Mouse (Mus musculus) adrenal gland, postnatal 10 days (tissue): ENCODE measurements at regions not wholly inside any gene's neighbourhood (a gene's known extent, or its start where the extent isn't known, plus 50 kb on each side); places are given as distances from the start of the nearest gene placed in this dataset.
A peak's percentile ranks its signal among the peaks of the same experiment; 100 is the strongest.

Source experiments
- DNase-seq: peaks from one replicate; pipeline ENCODE4 v3.0.0; 2021; ENCODE audit warnings: mixed read lengths

DNA sequence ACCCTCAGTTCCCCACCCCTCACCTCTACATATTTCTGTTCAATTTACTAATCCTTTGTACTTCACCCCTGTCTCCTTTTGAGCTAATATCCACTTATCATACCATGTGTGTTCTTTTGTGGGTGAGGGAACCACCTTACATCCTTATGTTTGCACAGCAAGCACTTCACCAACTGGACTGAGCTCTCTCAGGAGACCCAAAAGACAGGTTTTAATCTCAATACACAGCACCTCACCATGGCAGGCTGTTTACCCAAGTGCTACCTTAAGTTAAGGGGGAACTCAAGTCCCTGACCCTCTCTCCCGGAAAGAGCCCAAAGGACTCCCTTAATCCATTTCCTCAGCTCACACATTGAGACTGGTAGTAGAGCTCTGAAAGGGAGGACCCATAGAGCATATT, 62.3 kb upstream of the Agr3 start:
- no peak for DNase-seq

GRCm38 (mm10) chr12:35853159-35853558, 72.3 kb upstream of the Agr3 start:
- no peak for DNase-seq

- DNase-seq = no peak
Observed at GRCm38 (mm10) chr12:35846905-35847610, 78.4 kb upstream of the Agr3 start.

DNA sequence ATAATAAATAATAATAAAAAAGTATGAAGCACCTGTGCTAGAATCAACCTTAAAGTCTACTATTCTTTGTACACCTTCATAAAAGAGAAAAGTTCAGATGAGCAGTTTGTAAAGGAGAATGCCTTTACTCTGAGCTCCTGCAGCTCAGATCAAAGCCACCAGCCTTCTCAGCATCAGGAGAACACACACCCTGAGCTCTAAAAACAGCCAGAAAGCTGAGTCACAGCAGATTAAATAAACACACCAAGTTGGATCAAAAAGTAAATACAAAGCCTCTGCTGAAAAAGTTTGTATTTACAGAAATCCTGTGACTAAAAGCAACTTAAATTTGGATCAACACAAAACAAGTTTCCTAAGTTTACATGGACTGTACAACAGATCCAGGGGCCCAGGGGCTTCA, 88.5 kb upstream of the Agr3 start:
- DNase-seq = no peak

GRCm38 (mm10) chr12:35833285-35833684, 92.1 kb upstream of the Agr3 start:
- DNase-seq = no peak

DNA sequence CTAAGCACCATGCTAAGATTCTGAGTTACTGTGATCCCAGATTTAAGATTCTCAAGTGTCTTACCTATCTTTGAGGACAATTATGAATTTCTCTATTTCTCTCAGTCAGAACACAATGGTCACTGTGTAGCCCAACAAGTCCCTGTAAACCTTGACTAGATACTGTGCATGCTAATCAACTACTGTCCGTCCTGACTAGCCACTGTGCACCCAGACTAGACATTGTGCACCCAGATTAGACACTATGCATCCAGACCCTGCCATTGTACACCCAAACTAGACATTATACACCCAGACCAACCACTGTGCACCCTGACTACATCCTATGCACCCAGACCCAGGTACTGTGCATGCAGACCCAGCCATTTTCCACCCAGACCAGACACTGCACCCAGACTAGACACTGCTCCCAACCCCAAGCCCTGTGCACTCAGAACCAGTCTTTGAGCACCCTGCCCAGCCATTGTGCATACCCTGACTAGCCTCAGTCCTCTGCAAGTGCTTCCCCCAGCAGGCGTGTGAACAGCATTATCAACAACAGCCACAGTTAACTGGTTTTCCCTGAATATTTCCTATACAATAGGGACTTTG, 93.4 kb upstream of the Agr3 start:
- DNase-seq = no peak

DNA sequence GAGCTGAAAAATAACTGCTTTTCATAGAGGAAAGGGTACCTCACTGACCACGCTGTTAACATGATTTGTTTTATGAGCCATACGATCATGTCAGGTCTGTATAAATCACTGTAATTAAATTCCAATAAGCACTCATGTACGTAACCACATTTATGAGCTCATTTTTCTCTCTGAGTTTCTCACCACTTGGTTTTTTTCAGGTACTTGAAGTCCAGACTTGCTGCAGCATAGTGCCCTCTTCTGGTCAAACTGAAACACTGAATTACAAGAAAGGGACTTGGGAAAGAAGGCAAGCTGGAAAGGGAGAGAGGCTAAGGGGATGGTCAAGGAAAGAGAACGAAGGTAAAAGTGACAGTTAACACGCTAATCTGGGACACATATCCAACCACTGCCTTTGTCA, 94.2 kb upstream of the Agr3 start:
- peak; percentile 28 for DNase-seq

DNA sequence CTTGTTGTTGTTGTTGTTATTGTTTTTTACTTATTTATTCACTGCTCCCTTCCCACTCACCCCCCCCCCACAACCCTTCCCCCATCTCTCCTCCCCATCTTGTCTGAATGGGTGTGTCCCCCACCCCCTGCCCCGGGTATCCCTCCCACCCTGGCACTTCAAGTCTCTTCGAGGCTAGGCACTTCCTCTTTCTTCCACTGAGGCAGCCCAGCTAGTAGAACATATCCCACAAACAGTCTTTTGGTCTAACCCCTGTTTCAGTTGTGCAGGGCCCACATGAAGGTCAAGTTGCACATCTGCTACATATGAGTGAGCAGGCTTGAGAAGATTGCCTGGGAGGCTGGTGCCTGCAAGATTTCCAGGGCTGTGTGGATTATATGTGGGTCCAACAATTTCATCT, 97.6 kb upstream of the Agr3 start:
- DNase-seq = no peak

DNA sequence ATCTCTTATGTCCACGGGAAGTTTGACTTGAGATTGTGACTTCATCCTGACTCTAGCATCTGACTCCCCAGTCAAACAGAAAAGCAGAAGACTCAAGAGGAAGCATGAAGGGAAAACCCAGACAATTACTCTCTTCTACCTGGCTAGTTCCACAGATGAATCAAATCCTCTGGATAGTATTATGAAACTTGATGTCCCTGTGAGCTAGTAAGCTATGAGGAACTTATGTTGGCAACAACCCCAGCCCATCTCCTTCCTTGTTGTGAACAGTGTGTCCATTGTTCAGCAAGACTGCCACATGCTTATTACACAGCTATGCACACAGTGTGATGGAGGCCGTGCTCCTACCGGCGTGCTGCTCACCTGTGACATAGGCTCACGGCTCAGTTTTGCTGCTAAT, 98.4 kb upstream of the Agr3 start:
- no peak for DNase-seq

DNA sequence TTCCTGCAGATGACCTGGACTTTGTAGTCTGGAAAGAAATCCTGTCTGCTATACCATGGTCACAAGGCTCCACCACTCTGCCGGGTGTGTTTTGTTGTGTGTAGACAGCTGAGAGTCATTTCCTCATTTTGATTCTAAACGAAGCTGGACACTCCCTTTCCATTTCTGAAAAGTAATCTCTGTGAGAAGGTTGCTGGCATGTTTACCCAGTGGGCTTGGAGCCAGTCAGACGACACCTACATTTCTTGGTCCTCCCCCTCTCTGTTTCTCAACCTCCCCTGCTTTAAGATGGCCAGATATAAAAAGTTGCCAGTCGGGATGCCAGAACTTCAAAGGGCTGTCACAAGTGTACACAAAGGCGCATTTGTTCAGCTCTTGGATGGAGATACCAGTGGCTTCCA, 100.8 kb upstream of the Agr3 start:
- DNase-seq = peak; percentile 12

GRCm38 (mm10) chr12:35799261-35799660, 126.2 kb upstream of the Agr3 start:
- peak; percentile 1 for DNase-seq

GRCm38 (mm10) chr12:35775396-35775795, 150.0 kb upstream of the Agr3 start:
- DNase-seq = no peak

DNA sequence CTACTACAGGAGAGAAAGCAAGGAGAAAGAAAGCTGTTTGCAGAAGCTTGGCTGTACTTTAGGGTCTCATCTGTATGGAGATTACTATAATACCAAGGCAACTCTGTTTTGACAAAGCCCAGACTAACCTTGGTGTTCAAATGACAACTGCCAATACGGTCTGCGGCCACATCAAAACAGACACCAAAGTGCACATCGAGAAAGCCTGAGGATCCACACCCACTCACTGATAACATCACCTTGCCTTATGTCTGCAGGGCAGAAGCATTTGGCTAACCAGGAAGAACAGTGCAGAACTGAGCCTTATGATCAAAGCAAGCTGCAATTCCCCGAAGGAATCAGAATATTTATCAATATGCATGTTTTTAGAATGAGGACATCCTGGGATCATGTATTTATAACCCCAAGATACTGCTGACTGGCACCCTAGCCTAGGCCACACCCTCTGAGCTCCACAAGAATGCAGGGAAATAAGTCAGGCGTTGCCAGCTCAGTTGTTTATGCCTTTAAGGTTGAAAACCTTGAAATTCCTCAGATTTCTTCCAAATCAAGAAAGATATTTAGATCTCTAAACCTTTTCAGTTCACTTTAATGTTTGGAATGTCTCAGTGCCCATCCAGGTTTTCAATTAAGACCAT, 154.9 kb upstream of the Agr3 start:
- no peak for DNase-seq

DNA sequence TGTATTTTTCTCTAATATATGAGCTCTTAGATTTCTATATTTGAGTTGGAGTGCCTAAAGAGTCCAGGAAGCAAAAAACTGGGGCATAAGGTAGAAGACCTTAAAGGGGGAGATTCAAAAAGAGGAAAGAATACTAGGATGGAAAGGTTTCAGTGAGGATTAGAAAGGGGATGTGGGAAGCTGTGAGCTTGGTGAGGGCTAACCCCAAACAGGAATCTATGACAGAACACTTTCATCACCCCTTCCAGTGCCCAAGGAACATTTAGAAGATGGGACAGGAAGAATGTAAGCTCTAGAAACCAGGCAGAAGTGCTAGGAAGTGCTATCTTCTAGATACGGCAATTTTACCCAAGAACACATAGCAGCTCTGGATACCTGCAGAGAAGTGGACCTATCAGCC, 166.5 kb upstream of the Agr3 start:
- no peak for DNase-seq

- DNase-seq = no peak
Observed at GRCm38 (mm10) chr12:35755159-35755558, 170.3 kb upstream of the Agr3 start.

DNA sequence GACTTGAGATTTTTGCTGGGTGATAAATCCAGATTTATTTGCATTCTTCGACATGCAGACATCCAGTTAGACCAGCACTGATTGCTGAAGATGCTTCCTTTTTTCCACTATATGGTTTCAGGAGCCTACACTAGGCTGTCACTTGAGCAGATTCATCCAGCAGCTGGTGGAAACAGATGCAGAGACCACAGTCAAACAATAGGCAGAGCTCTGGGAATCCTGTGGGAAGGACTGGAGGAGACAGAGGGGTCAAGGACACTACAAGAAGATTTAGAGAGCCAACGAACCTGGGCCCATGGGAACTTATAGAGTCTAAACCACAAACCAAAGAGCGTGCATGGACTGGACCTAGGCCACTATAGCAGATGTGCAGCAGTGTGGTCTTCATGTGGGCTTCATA, 177.4 kb upstream of the Agr3 start:
- DNase-seq = no peak

GRCm38 (mm10) chr12:35746691-35747299, 178.6 kb upstream of the Agr3 start:
- DNase-seq = no peak

DNA sequence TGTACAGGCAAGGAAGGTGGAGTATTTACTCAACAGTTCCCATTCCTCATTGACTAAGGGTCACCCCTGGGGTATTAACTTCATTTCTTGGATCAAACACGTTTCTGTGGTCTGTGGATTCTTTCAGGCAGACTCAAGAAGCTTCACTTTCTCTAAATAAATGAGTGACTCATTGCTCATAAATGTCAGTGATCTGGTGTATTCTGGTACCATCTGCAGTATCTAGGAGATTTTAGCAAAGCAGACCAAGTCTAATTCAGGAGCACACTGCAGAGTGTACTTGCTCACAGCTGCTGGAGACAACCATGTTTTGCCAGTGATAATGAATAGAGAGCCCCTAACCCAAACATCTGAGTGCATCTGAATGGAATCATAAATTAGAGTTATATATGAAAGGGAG, 182.7 kb upstream of the Agr3 start:
- DNase-seq = no peak

DNA sequence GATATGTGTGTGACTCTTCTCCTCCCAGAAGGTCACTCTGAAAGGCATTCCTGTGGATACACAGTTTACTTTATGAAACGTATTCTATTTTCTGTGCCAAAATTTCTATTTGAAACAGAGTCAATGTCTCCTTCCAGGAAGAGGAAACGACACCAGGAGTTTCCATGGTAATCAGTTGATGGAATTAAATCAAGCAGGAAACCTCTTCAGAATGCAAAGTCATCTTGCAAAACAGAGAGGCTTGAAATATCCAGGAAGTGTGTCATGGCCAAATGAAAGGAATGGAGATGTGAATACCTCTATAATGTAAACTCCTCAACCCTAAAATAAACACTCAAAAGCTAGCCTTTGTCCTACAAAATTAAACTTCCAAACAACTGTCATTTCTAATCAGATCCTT, 189.0 kb upstream of the Agr3 start:
- no peak for DNase-seq

GRCm38 (mm10) chr12:35735002-35735401, 190.4 kb upstream of the Agr3 start:
- no peak for DNase-seq

DNA sequence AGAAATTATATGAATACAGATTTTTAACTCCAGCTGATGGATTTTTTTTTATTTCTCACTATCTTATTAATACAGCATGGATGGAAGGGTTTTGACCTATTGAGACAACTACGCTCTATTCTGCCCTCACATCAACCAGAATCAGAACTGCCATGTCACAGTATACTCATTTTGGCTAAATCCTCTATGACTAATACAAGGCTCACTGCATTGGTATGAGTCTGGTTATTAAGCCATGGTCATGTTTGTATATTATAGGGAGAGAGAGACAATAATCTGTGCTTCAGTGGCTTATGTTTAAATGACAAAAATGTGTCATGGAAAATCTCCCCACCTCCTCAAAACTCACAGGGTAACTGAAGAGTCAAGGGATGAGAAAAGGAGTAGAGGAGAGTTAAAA, 191.0 kb upstream of the Agr3 start:
- DNase-seq = no peak

- no peak for DNase-seq
Observed at GRCm38 (mm10) chr12:35733580-35733979, 191.8 kb upstream of the Agr3 start.

- DNase-seq = no peak
Observed at GRCm38 (mm10) chr12:35725910-35726309, 191.1 kb upstream of the Ahr start.

DNA sequence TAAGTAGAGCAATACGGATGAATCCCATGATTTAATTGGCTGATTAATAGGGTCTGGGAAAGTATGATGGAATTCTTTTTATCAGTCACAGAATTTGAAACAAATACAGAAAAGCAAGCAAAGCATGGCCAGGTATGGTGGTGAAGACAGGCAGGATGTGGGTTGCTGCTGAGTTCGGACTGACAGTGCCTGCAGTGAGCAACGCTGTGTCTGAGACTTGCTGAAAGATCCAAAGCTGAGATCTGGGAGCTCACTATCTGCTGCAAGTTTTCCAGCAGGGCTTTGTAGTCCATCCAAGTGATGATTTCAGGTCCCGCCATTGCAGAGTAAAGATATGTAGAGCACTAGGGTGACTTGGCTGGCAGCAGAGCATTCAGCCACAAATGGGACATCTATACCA, 189.3 kb upstream of the Ahr start:
- DNase-seq = no peak
